Mouse (Mus musculus): ENCODE data around the gene Elovl6. TPM values are rescaled to one million over a fixed set of nuclear protein-coding genes. Genes with fewer than 3 reads are reported as not detected.

Elovl6 gene
- polyA plus RNA-seq, 1 experiment from 2014 or later, result 24.0 TPM

DNA sequence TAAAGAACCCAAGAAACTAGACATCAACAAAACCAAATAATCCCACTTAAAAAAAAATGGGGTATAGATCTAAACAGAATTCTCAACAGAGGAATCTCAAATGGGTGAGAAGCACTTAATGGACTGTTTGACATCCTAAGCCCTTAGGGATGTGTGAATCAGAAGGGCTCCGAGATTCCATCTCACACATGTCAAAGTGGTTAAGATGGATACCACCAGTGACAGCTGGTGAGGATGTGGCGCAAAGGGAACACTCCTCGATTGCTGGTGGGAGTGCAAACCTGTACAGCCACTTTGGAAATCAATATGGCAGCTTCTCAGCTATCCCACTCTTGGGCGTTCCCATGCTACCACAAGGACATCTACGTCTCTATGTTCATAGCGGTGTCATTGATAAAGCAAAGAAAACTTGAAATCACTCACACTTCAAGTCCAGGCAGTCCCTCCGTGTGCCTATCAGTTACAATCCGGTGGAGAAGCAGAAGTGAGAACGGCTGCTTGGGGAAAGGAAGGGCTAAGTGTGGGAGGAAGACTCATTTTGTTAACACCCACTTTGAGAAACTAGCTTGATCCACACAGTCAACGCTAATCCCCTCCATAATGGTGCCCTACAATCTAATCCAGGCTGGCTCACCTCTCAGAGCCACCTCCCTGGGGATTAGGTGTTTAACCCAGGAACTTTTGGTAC lies 8.6 kb upstream of the Elovl6 start:
- CTCF ChIA-PET, result interaction anchor here (1.5 kb wide), 1 partner anchor 16 kb away, joined by 4 read pairs; no protein-coding TSS in a partner anchor
- no peaks in the 10 kb centered on the region for H3K27me3 ChIP-seq
- no peak for TF ChIP-seq CTCF (IDR thresholded peaks at IDR 0.05)
- DNase-seq (ENCODE audit: low read depth, low spot score), result no peak
- ATAC-seq, result no peak
- in situ Hi-C loops (cut with MboI; ENCODE audit: low pct_unique_long_range_greater_than_20kb), result no loop called here
- POLR2A ChIA-PET, result no interaction called here

DNA sequence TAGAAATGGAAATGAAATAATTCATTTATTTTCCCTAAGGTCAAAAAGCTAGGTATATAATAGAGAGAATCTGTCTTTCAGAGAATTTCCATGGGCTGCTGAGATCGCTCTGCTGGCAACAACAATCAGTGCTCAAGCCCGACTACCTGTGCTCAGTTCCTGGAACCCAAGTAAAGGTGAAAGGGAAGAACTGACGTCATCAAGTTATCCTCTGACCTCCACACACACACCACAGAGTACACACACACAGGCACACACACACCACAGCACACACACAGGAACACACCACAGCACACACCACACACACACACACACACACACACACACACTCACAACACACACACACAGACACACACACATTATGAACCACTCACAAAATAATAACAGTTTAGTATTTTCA lies 5.1 kb upstream of the Elovl6 start:
- POLR2A ChIA-PET, result no interaction called here
- TF ChIP-seq CTCF (IDR thresholded peaks at IDR 0.05), result no peak
- CTCF ChIA-PET, result interaction anchor here (1.2 kb wide), 1 partner anchor 24 kb away, joined by 3 read pairs; no protein-coding TSS in a partner anchor
- in situ Hi-C loops (cut with MboI; ENCODE audit: low pct_unique_long_range_greater_than_20kb), result no loop called here
- no peaks in the 10 kb centered on the region for H3K27me3 ChIP-seq
- ATAC-seq (no peak), DNase-seq (ENCODE audit: low read depth, low spot score) (no peak)

DNA sequence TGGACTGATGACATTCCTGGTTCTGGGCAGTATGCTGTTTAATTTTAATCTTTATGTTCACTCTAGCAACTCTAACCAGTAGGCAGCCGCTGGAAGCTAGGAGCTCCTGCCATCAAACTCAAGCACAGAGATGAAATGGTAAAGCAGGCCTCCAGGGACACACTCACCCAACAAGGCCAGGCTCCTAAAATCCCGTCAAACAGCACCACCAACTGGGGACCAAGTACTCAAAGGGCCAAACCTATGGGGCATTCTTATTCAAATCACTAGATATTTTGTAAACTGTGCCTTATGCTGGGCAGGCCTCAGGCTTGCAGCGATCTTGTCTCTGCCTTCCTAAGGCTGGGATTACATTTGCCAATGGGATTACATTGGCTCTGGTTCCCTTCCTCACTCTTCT lies 2.8 kb upstream of the Elovl6 start:
- DNase-seq (ENCODE audit: low read depth, low spot score) (no peak), ATAC-seq (no peak)
- H3K27me3 ChIP-seq, result no peaks in the 10 kb centered on the region
- POLR2A ChIA-PET, result interaction anchor here (0.7 kb wide), 1 partner anchor 32 kb away, joined by 9 read pairs; no protein-coding TSS in a partner anchor
- in situ Hi-C loops (cut with MboI; ENCODE audit: low pct_unique_long_range_greater_than_20kb), result no loop called here
- CTCF ChIA-PET, result interaction anchor here (1.3 kb wide), 1 partner anchor 61 kb away, joined by 3 read pairs; no protein-coding TSS in a partner anchor
- TF ChIP-seq CTCF (IDR thresholded peaks at IDR 0.05), result no peak

DNA sequence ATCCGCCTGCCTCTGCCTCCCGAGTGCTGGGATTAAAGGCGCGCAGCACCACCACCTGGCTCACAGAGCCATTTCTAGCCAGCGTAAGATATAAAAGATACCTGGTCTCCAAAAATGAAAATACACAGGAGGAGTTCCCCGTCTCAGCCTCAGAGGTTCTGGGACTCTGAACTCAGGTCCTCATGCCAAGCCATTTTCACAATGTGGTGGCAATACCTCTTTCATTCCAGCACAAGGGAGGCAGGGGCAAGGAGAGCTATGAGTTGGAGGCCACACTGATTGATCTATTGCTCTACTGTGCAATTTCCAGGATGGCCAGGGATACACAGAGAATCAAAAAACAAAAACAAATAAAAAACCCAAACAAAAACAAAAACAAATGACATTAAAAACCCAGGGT lies 1.7 kb upstream of the Elovl6 start:
- no peak for TF ChIP-seq CTCF (IDR thresholded peaks at IDR 0.05)
- ChIA-PET CTCF (interaction anchor here (0.8 kb wide), 1 partner anchor 152 kb away, joined by 3 read pairs; no protein-coding TSS in a partner anchor), POLR2A (interaction anchor here (0.6 kb wide), 2 partner anchors 93 to 106 kb away, joined by 3 to 4 read pairs; no protein-coding TSS in a partner anchor)
- ATAC-seq, result no peak
- no peak for DNase-seq (ENCODE audit: low read depth, low spot score)
- no peaks in the 10 kb centered on the region for H3K27me3 ChIP-seq
- in situ Hi-C loops (cut with MboI; ENCODE audit: low pct_unique_long_range_greater_than_20kb), result loop anchor here (5.0 kb wide), 3 partner anchors 102 to 218 kb away; no protein-coding TSS in a partner anchor

DNA sequence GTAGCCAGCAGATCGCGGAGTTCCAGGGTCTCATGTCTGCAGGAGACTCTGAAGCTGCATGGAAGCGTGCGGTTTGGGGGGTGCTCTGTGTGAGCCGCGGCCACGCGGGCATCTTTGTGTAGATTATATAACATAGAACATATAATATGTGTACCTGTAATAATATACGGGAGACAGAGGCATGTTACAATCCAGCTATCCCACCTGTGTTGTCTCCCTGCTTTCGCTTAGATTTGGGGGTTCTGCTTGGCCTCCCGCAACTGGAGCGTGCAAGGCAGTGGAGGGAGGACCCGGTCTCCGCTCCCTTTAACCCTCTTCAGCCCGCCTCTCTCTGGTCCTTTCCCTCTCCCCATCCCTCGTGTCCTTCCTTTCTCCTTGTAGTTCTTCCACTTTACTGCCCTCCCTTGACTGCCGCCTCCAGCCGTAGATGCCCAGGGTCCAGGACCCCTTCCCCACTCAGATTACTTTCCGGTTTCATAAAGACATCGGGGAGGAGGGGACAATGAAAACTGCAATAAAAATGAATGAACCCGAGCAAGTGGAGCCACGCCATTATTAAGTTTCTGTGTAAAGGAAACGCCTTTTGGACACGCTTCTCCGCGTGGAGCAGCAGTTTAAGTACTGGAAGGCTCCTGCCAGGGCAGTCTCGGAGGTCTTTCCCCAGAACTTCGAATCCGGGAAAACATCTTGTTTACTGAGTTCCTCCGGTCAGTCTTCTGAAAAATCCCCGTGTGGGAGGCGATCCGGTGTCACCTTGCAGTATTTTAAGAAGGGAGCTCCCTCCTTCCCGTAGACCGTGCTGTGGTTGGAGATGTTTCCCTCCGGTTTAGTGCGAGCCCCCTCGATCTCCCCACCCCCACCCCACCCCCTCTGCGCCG lies 949 bp downstream of the Elovl6 start:
- ATAC-seq, result no peak
- POLR2A ChIA-PET, result interaction anchor here (1.2 kb wide), 1 partner anchor 200 kb away, joined by 4 read pairs; the partner anchor contains the start of gene Enpep
- H3K27me3 ChIP-seq, result no peaks in the 10 kb centered on the region
- in situ Hi-C loops (cut with MboI; ENCODE audit: low pct_unique_long_range_greater_than_20kb), result loop anchor here (5.0 kb wide), 3 partner anchors 99 to 221 kb away; no protein-coding TSS in a partner anchor
- no peak for DNase-seq (ENCODE audit: low read depth, low spot score)
- CTCF ChIA-PET, result no interaction called here
- TF ChIP-seq CTCF (IDR thresholded peaks at IDR 0.05), result no peak

DNA sequence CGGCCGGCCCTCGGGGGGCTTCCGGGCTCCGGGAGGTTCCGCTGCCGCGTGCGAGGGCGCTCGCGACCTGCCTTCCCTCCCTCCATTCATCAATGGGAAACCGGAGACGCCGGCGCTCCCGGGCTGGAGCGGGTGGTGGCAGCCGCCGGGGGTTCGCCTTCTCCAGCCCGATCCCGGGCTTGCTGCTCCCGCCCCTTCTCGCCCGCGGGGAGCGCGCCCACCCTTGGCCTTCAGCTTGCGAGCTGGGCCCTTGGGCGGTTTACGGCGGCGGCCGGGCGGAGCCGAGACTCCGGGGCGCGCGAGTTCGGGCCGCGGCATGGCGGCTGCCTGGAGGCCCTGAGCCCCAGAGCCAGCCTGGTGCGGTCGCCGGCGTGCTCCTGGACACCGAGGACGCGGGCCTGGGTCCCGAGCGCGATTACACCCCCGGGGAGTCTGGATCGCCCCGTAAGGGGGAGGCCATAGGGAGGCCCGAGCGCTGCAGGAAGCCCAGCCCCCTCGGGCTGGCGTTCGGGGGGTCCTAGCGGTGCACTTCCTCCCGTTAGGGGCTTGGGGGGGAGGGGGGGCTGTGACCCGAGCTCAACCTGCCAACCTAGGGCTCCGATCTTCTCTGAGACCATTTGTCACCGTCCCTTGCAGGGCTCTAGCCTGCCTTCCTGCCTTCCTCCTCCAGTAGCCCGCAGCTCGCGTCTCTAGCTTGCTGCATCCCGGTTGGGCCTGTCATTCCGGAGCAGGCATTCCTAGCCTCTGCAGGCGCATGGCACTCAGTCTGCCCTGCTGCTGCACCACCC lies 1.8 kb downstream of the Elovl6 start:
- DNase-seq (ENCODE audit: low read depth, low spot score) (no peak), ATAC-seq (peak; percentile 22)
- CTCF ChIA-PET, result no interaction called here
- POLR2A ChIA-PET, result no interaction called here
- no peak for TF ChIP-seq CTCF (IDR thresholded peaks at IDR 0.05)
- in situ Hi-C loops (cut with MboI; ENCODE audit: low pct_unique_long_range_greater_than_20kb), result loop anchor here (5.0 kb wide), 3 partner anchors 98 to 222 kb away; no protein-coding TSS in a partner anchor
- no peaks in the 10 kb centered on the region for H3K27me3 ChIP-seq

DNA sequence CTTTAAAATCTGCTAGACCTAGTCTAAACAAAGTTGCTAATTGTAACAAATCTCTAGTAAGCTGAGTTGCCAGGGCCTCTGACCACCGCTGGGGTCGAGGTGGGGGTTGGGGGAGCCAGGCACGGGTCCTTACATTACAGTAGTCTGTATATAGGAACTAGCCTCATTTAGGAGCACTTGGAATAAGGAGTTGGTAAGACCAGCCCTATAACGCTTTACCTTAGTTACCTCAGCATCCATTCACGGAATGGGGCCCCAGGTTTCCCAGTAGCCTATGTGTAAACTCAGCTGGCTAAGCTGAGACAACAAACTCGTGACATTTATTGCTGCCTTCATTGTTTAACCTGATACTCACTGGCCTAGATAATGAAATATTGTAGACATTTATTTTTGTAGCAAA lies 3.3 kb downstream of the Elovl6 start:
- in situ Hi-C loops (cut with MboI; ENCODE audit: low pct_unique_long_range_greater_than_20kb), result no loop called here
- CTCF ChIA-PET, result interaction anchor here (0.6 to 2.1 kb wide), 2 partner anchors 56 to 214 kb away, joined by 3 to 7 read pairs; no protein-coding TSS in a partner anchor
- TF ChIP-seq CTCF (IDR thresholded peaks at IDR 0.05), result no peak
- DNase-seq (ENCODE audit: low read depth, low spot score), result no peak
- POLR2A ChIA-PET, result no interaction called here
- H3K27me3 ChIP-seq, result no peaks in the 10 kb centered on the region
- no peak for ATAC-seq

DNA sequence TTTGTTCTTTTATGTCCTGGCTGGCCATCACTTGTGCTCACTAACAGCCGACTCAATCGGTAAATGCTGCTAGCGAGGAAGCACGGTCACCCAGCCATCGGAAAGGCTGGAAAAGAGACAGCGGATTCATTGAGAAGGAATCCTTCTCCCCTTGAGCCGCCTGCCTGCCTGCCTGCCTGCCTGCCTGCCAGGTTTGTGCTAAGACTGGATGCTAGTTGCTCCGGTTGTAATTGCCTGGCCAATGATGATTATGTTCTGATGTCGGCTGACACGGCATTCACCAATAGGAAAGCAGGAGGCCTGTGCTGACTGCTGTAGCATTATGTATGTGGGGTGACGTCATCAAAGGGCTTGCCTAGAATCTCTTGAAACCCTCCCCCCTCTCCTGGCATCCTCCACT lies 4.0 kb downstream of the Elovl6 start:
- no peak for TF ChIP-seq CTCF (IDR thresholded peaks at IDR 0.05)
- ChIA-PET POLR2A (interaction anchor here (0.7 to 1.2 kb wide), 4 partner anchors 11 to 93 kb away, joined by 3 to 5 read pairs (median 3); no protein-coding TSS in a partner anchor), CTCF (interaction anchor here (0.9 to 2.1 kb wide), 3 partner anchors 15 to 55 kb away, joined by 3 to 7 read pairs (median 6); no protein-coding TSS in a partner anchor)
- ATAC-seq (peak; percentile 87), DNase-seq (ENCODE audit: low read depth, low spot score) (peak; percentile 99)
- H3K27me3 ChIP-seq, result no peaks in the 10 kb centered on the region
- in situ Hi-C loops (cut with MboI; ENCODE audit: low pct_unique_long_range_greater_than_20kb), result no loop called here

DNA sequence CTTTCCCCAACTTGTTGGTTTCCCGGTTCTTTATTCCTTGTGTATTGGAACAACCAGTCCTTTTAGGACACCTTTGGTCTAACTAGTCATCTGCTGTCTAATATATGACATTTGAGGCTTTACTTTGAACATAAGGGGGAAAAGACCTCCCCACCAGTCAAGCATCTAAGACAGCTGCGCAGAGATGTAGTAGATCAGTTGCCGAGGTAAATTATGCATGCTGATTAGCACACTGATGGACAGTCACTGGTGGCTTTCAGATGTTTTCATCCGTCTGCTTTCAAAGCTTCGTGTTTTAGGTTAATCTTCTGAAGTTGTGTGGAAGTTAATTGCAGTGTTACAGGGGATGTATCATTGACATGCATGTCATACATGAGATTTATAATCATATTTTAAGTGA lies 5.8 kb downstream of the Elovl6 start:
- ChIA-PET CTCF (interaction anchor here (1.1 to 1.7 kb wide), 2 partner anchors 10 to 18 kb away, joined by 4 to 6 read pairs; no protein-coding TSS in a partner anchor), POLR2A (no interaction called here)
- H3K27me3 ChIP-seq, result no peaks in the 10 kb centered on the region
- no peak for DNase-seq (ENCODE audit: low read depth, low spot score)
- no peak for TF ChIP-seq CTCF (IDR thresholded peaks at IDR 0.05)
- ATAC-seq, result no peak
- in situ Hi-C loops (cut with MboI; ENCODE audit: low pct_unique_long_range_greater_than_20kb), result no loop called here

DNA sequence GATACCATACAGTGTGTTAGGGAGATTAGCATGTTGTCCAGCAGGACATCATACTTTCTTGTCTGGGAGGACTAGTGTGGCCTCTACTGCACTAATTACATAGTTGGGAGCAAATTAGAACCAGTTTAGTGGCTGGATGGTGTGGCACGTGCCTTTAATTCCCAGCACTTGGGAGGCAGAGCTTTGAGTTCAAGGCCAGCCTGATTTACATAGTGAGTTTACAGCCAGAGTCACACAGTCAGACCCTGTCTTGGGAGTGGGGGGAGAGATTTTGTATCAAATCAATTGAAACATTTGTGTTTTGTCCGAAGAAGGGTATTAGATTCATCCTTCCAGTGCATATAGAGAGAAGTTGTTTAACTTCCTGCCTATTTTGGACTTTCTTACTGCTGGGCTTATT lies 8.7 kb downstream of the Elovl6 start:
- H3K27me3 ChIP-seq, result no peaks in the 10 kb centered on the region
- ChIA-PET CTCF (interaction anchor here (1.1 kb wide), 1 partner anchor 12 kb away, joined by 4 read pairs; no protein-coding TSS in a partner anchor), POLR2A (interaction anchor here (0.6 kb wide), 1 partner anchor 651 kb away, joined by 4 read pairs; no protein-coding TSS in a partner anchor)
- ATAC-seq, result no peak
- TF ChIP-seq CTCF (IDR thresholded peaks at IDR 0.05), result no peak
- no peak for DNase-seq (ENCODE audit: low read depth, low spot score)
- in situ Hi-C loops (cut with MboI; ENCODE audit: low pct_unique_long_range_greater_than_20kb), result no loop called here

All from Patski (cell line).